Mouse (Mus musculus): ENCODE measurements around the gene Nacc1. TPM values are rescaled to one million over a fixed set of nuclear protein-coding genes. Genes with fewer than 3 reads are reported as not detected.
A peak's percentile ranks its signal among the peaks of the same experiment; 100 is the strongest.

Nacc1 gene
- polyA plus RNA-seq, 1 experiment, result 71.5 TPM

DNA sequence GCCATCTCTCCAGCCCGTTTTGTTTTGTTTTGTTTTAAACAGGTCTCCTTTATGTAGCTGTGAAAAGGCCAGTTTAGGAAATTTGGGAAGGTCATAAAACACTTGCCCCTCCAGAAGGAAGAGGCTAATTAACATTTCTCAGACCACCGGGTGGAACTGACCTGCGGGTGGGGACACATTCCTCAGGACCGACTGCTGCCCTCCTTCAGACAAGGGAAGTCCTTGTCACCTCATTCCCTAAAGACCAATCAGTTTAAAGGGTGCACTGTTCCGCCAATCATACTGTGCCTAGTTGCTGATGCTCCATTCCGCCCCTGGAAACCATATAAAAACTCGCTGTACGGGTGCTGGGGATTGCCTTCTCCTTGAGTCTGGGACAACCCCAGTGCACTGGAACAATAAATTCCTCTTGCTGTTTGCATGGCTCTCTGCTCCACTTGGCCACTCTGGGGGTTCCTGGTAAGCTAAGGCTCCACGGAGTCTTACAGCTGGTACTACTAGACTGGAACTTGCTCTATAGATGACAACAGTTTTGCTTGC lies 34.5 kb downstream of the Nacc1 start:
- no peak for DNase-seq (ENCODE audit: low read depth, low spot score)
- 44% methylated on average over 9 of the region's 9 CpGs for WGBS

DNA sequence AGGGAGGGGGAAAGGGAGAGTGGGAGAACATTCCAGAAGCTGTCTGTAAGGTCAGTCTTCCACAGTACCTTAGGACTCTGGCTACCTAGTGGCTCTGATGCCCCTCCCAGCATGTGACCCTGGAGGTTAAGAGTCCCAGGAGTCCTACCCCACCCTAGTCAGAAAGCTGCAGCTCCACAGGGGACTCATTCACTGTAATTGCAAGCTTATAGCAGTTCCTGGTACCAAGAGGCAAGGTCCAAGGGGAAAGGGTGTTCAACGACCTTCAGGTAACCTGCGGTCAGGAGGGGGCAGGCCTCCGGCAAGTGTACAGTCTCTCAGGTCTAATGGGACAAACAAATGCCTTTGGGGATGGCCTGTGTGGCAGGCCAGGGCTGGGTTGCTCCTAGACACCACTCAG lies 37.4 kb downstream of the Nacc1 start:
- 27% methylated on average over 3 of the region's 3 CpGs for WGBS
- DNase-seq (ENCODE audit: low read depth, low spot score), result no peak

DNA sequence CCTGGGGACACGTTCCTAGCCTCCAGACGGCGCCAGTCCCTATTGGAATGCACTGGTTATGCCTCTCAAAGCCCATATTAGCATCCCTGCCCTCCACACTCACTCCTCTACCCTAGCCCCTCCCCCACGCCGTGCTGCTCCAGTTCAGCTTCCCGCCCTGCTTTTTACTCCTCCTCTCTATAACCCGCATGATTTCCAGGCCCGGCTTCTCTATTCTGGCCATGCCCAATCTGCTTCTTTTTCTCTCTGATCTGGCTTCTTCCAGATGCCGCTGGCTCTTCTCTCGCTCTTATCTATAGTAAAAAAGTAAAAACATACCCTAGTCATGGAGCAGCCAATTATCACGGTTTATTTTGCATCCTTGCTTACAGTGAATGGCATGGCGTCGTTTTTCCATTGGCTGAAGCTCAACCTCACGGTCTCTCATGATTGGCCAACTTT lies 40.2 kb downstream of the Nacc1 start:
- DNase-seq (ENCODE audit: low read depth, low spot score), result no peak
- 9% methylated on average over 14 of the region's 14 CpGs for WGBS

DNA sequence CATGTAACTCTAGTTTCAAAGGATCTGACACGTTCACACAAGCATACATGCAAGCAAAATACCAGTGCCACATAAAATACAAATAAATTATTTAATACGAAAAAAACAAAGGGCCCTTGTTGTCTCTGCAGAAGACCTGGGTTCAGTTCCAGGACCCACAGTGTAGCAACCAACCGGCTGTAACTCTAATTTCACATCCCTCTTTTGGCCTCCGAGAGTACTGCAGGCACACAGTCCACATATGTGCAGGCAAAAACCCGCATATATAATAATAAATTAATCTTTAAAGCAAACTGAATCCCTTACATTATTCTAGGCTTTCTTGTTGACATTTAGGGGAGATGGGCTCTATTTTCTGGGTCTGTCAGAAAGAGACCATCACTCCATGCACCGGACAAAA lies 40.9 kb downstream of the Nacc1 start:
- no peak for DNase-seq (ENCODE audit: low read depth, low spot score)
- 48% methylated on average over 6 of the region's 6 CpGs for WGBS

DNA sequence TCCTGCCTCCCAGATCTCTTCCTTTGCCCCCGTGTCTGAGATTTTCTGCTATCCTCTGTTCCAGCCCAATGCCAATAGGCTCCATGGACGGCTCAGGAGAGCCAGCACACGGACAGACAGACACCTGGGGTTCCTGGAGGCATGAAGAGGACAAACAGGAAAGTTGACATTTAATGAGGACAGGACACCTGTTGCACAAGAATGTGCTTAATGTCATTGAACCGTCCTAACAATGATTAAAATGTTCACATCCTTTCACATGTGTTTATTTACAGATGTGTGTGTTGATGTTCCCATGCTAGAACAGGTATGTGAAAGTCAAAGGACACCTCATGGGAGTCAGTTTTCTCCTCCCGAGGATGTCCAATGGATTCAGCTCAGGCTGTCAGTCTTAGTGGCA lies 44.6 kb downstream of the Nacc1 start:
- WGBS, result 33% methylated on average over 5 of the region's 5 CpGs

DNA sequence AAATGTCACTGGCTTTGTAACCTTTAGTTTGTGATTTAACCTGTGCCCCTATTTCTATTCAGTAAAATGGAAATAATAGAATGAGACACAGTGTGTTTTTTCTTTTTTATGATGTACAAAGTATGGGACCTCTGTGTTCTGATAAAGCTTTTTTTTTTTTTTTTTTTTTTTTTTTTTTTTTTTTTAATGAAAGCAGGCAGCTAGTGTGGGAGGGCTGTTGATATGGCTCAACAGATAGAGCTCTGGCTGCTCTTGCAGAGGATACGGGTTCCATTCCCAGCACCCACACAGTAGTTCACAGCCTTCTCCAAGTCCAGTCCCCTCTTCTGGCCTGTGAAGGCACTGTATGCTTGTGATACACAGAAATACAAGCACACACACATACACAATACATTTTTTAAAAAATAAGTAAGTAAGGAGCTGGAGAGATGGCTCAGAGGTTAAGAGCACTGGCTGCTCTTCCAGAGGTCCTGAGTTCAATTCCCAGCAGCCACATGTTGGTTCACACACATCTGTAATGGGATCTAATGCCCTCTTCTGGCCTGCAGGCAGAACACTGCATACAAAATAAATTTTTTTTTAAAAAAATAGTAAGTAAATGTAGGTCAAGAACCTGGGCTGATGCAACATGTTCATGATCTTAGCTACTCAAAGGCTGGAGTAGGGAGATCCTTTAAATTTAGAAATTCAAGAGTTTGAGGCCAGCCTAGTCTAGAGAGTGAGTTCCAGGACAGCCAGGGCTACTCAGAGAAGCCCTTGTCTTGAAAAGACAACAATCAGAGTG lies 45.9 kb downstream of the Nacc1 start:
- 73% methylated on average over 1 of the region's 1 CpGs for WGBS
- no peak for DNase-seq (ENCODE audit: low read depth, low spot score)

More for the DNA sequence above, 44.6 kb downstream of the Nacc1 start:
- no peak for DNase-seq (ENCODE audit: low read depth, low spot score)

DNA sequence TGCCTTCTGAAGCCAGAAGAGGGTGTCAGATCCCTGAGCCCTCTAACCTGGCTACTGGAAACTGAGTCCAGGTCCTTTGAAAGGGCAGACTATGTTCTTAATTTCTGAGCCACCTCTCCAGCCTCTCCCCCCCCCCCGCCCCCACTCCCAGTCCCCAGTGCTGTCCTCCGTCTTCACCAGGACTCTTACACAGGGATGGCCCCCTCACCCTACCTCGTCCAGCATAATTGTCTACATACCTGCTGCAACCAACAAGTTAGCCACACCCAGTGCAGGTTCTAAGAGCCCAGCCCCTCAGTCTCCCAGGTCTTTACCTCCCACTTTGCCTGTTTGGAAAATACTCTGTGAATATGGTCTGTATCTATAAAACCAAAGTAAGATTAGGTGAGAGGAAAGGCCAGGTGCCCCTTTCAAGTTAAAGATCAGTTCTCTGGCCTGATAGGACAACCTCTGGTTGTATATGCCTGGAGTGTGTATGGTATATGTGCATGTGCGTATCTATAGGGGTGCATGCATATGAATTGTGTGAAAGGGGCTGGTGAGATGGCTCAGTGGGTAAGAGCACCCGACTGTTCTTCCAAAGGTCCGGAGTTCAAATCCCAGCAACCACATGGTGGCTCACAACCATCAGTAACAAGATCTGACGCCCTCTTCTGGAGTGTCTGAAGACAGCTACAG lies 46.9 kb downstream of the Nacc1 start:
- 64% methylated on average over 7 of the region's 7 CpGs for WGBS
- no peak for DNase-seq (ENCODE audit: low read depth, low spot score)

DNA sequence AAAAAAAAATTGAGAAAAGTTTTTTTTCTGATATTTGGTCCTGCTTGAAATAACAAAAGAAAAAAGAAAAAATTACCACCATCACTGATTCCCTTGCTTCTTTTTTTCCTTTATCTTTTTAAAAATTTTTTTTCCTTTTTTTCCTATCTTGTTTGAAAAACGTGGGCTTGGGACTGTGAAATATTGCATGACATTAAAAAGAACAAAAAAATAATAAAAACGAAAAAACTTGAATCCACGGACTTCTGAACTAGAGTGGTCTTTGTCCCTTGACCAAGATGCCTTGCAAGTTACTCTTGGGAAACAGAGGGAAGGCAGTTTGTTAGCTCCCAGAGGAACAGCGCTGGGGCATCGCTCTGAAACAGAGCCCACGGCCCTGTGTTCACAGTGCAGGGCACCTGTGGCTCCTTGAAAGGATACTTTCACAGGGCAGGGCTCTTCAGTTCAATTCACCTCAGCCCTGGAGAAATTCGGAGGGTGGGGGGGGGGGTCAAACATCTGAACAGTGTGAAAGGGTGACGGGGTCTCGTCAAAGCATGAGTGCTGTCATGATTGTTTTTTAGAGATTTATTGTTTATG lies 47.6 kb downstream of the Nacc1 start:
- no peak for DNase-seq (ENCODE audit: low read depth, low spot score)
- 15% methylated on average over 9 of the region's 9 CpGs for WGBS

DNA sequence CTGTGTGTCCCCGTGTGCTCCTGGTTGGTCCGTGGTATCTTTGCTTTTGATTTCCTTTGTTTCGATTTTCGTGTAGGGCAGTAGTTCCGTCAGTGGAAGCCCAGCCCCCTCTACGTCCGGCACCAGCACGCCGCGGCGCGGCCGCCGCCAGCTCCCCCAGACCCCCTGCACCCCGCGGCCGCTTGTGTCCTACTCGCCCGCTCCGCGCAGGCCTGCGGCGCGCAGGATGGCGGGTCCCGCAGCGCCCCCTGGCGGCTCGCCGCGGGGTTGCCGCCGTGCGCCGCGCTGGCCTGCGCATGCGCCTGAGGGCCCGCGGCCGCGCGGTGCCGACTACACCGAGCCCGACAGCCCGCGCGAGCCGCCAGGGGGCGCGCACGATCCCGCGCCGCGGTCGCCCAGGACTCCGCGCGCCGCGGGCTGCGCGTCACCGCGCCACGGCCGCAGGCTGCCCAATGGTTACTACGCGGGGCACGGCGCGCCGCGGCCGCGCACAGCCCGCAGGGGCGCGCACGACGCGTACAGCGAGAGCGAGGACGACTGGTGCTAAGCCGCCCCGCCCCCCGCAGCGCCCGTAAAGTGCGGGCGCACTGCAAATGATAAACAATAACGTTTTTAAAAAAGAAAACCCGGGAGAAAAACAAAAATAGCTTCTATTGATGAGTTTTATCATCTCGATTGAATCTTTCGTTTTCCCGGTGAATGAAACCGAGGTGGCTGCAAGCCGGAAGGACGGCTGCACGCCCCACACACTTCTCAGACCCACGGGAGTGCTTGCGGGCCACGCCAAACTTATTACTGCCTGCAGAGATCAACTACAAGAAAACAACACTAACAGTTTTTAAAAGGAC lies 48.3 kb downstream of the Nacc1 start:
- WGBS, result under 1% methylated on average over 105 of the region's 106 CpGs
- peak; percentile 82 for DNase-seq (ENCODE audit: low read depth, low spot score)

DNA sequence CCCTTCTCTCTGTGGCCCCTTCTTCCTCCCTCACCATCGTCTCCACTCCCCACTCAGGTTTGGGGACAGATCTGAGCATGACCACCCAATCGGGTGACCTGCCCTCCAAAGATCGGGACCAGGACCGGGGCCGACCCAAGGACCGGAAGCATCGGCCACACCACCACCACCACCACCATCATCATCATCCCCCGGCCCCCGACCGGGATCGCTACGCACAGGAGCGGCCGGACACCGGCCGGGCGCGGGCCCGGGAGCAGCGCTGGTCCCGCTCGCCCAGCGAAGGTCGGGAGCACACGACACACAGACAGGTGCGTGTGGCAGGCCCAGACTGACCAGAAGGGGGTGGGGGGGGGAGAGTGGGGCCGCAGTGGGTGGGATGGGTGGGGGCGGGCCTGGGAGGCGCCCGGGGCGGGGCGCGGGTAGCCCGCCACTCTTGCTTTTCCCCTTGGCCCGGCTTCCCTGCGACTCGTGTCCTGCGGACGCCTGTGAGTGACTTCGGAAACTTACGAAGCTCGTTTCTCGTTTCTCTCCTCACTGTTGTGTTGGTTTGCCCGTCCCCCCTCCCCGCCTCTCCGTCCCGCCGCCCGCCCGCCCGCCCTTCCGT lies 49.0 kb downstream of the Nacc1 start:
- WGBS, result 1% methylated on average over 51 of the region's 52 CpGs
- DNase-seq (ENCODE audit: low read depth, low spot score), result no peak

DNA sequence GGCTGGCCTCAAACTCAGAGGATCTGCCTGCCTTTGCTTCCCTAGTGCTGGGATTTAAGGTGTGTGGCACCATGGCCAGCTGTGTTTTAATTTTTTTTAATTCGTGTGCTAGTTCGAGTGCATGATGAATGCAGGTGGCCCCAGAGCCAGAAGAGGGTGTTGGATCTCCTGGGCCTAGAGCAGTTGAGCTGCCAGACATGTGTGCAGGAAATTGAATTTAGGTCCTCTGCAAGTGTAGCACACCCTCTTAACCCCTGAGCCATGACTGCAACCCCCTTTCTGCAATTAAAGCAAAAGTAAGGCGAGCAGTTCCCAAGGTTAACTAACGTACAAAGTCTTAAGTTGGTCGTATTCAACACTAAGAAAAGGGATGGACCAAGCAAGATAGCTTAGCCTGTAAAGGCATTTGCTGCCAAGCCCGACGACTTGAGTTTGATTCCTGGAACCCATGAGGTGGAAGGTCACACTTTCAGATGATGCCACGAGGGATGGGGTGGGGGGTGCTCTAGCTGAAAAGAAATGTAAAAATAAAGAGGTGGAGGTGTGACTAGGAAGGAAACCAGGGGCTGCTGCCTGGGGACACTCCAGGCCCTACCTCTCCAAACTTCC lies 49.6 kb downstream of the Nacc1 start:
- WGBS, result 48% methylated on average over 8 of the region's 8 CpGs
- no peak for DNase-seq (ENCODE audit: low read depth, low spot score)

DNA sequence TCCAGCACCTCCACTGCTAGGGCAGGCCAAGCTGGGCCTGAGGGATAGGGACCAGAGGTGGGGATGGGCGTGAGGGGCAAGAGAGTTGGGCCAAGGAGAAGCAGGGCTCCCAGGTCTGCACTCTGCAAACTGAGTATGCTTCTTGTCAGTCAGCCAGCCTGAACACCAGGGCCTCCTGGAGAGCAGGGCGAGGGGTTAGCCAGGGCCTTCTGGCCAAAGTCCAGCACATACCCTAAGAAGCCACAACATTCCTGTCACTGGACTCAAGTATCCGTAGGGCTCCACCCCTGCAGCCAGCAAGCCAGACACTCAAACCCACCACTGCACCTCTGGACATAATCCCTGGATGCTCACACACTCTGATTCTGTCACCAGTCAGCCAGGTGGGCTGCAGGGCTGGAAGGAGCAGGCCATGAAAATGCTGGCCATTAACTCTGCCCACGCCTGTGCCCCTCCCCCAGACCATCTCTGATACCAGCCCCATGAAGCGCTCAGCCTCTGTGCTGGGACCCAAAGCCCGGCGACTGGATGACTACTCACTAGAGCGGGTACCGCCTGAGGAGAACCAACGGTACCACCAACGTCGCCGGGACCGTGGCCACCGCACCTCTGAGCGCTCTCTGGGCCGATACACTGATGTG lies 51.5 kb downstream of the Nacc1 start:
- 90% methylated on average over 17 of the region's 17 CpGs for WGBS
- no peak for DNase-seq (ENCODE audit: low read depth, low spot score)

DNA sequence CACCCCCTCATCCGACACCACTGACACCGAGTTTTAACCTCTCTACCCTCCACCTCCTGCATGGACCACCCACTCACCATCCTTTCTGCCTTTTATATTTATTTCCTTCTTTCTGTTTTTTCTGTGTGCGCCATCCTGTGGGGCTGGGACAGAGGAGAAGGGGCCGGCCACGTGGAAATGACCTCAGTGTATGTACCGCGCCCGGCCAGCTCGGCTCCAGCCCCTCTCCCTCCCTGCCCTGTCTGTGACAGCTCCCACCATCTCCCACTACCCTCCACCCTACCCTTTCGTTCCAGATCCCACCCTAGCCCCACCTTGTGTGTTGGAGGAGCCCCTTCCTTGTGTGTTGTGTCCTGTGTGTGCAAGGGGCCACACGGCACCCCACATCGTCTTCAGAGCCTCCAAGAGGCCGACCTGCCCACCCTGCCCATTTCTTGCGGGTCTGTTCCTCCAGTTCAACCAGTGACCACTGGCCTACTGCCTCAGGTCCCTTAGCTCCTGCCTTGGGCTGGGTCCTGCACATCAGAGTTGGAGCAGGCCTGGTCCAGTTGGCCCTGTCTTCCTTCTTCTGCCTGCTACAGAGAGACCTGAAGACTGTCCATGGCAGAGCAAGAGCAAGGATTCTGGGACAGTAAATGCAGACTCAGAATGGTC lies 52.1 kb downstream of the Nacc1 start:
- WGBS, result 79% methylated on average over 14 of the region's 14 CpGs
- no peak for DNase-seq (ENCODE audit: low read depth, low spot score)

DNA sequence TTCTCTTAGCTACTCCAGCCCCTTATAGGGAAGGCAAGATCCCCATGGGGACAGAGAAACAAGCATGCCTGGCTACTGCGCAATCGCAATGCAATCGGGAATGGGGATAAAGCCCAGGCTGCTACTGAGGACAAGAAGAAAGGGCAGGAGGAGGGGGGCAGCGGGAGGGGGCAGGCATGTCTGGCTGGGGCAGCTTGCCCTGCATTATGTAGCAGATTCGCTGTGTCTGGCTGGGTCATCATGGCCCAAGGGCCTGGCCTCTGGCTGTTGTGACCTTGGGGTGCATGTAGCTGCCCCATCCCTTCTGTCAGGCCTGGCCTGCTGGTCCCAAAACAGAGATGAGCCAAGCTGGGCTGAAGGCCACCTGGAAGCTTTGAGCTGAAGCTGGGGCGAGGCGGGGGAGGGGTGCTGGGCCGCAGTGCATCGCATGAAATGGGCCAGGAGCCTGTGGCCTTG lies 52.8 kb downstream of the Nacc1 start:
- DNase-seq (ENCODE audit: low read depth, low spot score), result no peak
- WGBS, result 60% methylated on average over 9 of the region's 9 CpGs

DNA sequence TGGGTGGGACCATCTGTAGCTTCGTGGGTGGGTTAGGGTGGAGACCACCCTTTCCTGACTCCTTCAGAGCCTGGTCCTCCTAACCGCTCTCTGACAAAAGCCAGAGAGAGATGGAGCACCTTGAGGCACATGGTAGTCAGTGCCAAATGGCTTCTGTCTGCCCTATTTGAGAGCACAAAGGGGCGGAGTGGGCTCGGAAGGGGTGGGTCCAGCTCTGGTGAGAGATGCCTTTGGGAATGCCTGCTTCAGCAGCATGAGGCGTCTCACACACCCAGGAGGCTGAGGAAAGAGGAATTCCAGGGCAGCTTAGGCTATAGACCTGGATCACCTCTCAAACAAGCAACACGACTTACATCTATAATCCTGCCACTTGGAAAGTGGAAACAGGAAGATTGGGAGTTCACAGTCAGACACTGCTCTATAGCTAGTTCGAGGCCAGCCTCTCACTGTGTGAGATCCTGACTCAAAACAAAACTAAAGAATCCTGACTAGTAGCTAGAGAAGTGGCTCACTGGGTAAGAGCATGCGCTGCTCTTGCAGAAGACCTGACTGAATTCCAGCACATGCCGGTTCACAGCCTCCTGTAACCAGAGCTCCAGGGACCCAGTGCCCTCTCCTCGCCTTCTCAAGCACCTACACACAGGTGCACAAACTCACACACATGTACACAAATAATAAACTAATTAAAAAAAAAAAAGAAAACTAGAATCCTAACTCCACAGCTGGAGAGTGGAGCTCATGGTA lies 53.6 kb downstream of the Nacc1 start:
- 61% methylated on average over 10 of the region's 10 CpGs for WGBS
- no peak for DNase-seq (ENCODE audit: low read depth, low spot score)

DNA sequence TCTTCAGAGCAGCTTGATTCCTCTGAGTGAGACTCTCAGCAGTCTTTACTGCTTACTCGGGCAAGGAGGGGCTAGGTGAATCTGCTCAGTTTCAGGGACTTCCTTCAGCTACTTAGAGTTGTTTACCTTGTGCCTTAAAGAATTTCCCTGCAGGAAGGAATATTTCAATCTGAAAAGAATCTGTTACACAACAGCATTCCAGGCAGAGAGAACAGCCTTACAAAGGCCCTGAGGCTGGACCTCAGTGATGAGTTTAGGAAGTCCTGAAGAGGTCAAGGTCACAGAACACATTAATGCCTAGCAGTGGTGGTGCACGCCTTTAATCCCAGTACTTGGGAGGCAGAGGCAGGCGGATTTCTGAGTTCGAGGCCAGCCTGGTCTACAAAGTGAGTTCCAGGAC lies 55.8 kb downstream of the Nacc1 start:
- no peak for DNase-seq (ENCODE audit: low read depth, low spot score)
- 96% methylated on average over 4 of the region's 4 CpGs for WGBS

DNA sequence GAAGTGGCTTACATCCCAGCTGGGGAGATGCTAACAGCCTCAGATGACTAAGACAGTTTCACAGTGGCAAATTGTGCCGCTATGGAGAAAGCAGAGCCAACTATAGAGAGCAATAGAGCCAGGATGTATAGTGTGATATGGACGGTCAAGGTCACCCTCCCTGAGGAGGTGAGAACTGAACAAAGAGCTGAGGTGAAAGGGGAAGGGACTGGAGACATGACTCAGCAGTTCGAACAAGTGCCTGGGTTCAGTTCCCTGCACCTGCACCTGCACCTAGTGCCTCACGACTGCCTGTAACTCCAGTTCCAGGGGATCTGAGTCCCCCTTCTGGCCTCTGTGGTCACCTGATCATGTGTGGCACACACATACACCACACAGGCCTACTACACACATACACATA lies 57.5 kb downstream of the Nacc1 start:
- WGBS, result 79% methylated on average over 4 of the region's 4 CpGs
- no peak for DNase-seq (ENCODE audit: low read depth, low spot score)

Measured in large intestine, adult 2 months (tissue).